Mouse (Mus musculus) kidney, adult 11 months (tissue): Measurements from ENCODE around the gene Skp2.

Experiments used
- DNase-seq: peaks from one replicate; pipeline ENCODE4 v3.0.0; 2022

Skp2 gene

GRCm38 (mm10) chr15:9111648-9112047, 43.6 kb downstream of the Skp2 start:
- no peak for DNase-seq

DNA sequence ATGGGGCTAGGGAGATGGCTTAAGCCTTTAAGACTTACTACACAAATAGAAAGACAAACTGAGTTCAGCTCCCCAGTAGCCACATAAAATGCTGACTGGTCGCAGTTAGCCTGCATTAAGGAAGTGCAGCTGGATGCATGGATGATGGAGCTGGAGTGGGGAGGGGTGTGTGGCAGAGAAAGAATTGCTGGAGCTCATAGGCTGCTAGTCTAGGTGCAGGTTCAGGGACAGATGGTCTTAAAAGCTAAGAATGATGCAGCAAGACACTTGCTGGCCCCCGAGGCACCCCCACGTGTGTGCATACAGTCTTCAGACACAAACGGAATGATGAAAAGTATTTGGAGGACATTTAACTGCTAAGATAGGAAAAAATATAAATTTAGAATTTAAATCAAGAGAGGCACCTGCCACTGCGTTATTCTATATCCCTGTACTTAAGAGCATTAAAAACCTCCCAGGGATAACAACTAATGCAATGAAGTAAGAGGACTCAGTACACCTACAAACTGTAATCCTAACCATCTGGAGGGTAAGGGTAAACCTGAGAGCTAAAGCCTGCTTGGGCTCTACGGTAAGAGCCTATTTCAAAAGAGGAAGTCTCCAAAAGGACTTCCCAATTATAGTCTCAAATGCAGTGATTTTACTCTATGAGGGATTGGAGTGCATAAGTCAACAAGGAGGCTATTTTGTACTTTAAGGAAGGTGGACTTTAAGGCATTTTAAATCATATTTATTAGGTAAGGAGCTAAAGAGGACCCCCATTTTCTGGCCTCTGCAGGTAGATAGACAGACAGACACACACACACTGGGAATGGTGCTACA, 44.5 kb downstream of the Skp2 start:
- DNase-seq: no peak

DNA sequence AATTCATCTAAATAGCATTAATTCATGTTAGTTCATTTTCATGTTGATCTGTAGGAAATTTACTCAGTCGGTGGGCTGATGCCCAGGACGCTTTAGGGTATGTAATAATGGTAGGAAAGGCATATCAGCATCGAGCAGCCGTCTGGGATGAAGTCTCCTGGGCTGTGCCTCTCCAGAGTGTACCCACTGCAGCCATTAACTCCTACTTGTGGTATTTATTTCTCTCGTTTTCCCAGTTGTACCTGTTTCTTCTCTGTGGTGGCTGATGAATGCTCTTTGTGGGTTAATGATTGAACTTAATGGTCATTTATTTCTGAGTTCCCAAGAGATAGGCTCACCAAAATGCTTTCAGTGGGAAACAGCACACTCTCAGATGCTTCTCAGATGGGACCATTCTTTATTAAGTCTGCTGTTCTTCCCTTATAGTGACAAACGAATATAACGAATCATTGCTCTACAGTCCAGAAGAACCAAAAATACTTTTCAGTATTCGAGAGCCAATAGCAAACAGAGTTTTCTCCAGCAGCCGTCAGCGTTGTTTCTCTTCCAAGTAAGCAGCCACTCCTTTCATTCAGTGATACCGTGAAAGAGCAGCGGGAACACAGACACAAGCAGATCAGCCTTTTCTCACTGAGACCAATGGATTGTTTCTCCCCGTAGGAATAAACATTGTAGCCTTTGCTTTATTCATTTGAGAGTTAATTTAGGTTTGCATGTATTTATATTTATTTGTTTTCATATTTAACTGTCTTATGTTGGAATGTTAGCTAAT, 48.7 kb downstream of the Skp2 start:
- DNase-seq: no peak

DNA sequence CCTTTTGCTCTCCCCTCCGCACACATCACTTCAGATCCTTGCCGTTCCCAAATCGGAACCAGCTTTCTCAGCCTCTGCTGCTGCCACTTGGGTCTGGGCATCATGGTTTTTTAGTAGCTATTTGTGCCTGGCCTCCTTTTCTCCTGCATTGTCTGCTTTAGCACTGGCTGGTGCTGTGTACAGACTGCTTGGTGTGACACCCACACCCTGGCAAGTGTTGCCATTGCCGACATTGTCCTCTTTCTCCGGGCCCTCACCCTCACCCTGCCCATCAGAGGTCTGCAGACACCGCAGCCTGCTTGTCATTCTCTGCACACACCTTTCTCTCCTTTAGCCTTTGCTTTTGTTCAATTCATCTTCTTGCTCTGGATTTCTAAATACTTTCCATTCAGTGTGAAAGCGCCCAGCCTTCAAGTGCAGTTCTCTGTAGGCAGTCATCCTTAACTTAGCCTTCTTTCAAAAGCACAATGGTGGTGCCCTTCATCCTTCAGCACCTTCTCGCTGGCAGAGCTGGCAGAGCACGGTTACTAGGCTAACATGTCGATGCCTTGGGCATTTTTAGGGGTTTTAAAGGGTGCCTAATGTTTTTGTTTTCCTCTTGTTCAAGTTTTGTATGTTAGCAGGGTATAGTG, 54.7 kb downstream of the Skp2 start:
- DNase-seq: no peak

DNA sequence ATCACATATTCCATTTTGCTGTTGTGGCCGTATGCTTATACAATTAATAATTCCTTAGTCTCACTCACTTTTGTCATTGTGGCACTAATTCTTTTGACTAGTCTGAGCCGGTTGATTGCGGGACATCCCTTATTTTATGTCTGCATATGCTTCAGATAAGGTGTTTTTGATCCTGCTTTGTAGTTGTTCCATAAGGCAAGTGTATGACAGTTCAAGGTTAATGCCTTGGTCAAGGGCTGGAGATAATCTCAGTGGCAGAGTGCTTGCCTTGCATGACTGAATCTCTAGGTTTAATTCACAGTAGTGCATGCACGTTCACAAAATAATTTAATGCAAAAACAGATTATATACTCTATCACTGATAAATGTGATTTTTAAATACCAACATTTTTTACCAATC, 58.4 kb downstream of the Skp2 start:
- no peak for DNase-seq

- no peak for DNase-seq
Observed at GRCm38 (mm10) chr15:9094366-9094750, 60.9 kb downstream of the Skp2 start.

GRCm38 (mm10) chr15:9093598-9094365, 61.4 kb downstream of the Skp2 start:
- no peak for DNase-seq

- no peak for DNase-seq
Observed at GRCm38 (mm10) chr15:9090662-9091061, 64.6 kb downstream of the Skp2 start.

DNA sequence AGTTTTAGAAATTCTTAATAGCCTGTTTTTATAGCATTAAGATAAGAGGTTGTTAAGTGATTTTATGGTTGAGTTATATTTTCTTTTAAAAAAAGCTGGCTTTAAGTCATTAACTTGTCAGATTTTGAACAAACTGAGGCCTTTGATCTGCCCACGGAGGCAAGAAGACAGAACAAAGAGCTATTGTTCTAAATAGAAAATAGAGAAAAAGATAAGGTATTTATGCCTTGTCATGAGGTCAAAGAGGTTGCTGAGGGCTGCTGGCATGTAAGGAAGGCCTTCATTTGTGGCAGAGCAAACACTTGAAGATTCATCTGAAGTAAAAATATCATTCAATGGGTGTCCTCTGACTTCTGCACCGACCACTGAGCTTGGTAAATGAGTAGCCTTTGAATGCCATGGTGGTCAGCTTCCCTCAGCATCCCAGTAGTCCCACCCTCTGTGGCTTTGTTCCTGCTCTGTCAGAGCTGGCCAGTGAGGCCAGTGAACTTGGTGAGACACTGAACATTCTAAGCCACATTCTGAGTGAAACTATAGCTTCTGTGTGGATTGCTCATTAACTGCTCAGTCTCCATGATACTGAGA, 66.0 kb downstream of the Skp2 start:
- no peak for DNase-seq

GRCm38 (mm10) chr15:9088683-9089072, 66.5 kb downstream of the Skp2 start:
- no peak for DNase-seq

- no peak for DNase-seq
Observed at GRCm38 (mm10) chr15:9087895-9088682, 67.1 kb downstream of the Skp2 start.

DNA sequence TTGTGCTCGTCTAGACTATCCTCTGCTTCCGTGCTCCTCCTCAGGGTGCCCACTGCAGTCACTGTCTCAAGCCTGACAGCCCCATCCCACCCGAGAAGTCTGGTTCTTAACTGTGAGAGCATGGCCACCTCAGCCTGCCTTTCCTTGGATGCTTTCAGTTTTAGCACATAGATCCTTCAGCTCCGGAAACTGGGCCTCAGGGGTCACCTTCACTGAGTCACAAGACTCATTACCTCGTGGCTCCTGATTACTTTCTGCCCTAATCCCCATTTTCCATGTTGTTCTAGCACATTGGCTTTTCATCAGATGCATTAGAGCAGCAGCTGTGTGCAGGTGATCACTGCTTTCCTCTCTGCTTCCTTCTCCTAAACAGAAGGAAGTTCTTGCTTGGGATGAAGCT, 67.8 kb downstream of the Skp2 start:
- no peak for DNase-seq

- no peak for DNase-seq
Observed at GRCm38 (mm10) chr15:9086813-9087212, 68.4 kb downstream of the Skp2 start.

GRCm38 (mm10) chr15:9082753-9083152, 72.5 kb downstream of the Skp2 start:
- DNase-seq: peak; percentile 55

DNA sequence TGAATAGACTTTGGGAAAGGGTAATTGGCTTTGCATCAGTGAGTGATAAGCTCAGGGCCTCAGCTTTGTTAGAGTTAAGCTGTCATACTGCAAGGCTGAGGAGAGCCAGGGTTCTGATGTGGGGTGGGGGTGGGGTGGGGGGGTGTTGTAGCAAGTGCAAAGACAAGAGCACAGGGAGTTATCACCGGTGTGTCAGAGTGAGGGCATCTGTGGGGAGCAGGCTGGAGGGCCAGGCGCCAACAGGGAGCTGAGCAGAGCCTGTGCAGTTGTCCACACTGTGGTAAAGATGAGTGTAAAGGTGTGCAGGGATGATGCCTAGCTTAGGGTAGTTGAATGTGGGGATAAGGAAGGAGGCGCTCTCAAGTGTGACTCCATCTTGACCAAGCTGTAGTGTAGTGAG, 73.9 kb downstream of the Skp2 start:
- DNase-seq: no peak

- no peak for DNase-seq
Observed at GRCm38 (mm10) chr15:9080206-9080605, 75.0 kb downstream of the Skp2 start.

DNA sequence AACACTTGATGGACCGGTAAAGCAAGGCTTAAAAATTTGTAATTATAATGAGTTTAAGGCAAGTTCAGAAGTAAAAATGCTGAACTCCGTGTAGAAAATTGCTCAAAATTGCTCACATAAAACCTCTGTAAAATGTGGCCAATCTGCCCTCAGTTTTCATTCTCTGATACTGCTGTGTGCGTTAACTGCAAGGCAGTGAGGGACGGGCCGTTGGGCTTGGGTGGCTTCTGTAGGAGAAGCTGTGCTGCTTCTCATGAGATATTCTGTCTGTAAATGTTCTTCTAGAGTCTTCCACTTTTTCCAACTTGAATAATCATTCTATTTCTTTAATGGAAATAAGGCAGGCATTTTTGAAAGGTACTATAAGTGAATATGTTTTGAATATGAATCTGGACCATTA, 75.6 kb downstream of the Skp2 start:
- DNase-seq: no peak

DNA sequence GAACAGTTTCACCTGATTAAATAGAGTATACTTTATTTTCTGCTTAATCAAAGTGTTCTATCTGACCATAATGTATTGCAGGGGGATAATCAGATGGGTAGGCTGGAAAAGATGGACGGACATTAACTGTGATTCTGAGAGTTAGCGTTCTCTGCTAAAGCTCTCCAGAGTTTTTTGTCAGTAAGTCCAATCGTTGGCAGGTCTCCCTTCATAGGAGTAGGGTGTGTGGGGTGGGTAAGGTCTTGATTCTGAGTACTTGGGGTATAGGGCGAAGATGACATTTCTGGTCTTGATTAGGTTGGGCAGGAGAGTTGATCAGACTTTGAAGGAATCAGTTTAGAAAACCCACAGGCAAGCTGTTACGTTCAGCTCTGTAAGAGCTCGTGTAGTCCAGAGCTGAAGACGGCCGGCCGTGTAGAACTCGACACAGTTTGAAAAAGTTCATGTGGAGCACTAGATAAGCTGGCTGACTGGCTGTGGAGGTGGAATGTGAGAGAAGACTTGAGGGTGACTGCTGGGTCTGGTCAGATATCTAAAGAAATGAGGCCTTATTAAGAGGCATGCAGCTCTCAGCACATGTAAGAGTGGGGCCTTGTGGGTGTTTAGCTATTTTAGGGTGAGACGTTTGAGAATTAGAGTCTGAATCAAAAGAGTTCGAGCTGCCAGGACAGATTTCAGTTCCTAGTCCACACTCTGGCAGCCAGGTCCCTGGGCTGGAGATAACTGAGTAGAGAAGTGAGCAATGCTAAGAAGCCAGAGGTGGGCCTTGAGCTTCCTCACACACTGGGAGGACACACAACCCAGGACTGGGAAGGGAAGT, 76.5 kb downstream of the Skp2 start:
- DNase-seq: no peak

DNA sequence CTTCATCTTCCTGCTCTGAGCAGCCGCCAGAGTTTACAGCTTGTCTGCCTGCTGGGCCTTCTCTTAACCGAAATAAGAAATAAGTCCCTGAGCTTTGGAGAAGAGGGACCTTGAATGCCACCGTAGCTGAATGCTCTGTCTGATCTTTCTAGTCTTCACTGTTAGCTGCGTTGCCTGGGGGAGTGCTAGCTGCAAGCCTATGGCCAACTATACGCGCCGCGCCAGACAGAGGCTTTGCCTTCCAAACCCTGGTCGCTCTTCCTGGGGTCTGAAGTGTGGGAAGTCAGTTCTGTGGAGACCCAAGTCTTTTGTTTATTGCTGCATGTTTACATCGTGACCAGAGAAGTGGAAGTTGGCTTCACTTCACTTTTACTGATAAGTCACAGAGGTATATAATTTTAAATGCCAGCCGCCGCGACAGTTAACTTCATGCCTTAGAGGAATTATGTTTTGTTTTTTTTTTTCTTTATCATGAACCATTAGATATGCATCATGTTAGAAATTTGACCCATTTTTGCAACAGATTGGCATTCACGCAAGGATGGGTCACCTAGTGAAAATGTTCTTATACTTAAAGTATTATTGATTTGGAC, 79.5 kb downstream of the Skp2 start:
- no peak for DNase-seq

- peak; percentile 48 for DNase-seq
Observed at GRCm38 (mm10) chr15:9074671-9075070, 80.6 kb downstream of the Skp2 start.

DNA sequence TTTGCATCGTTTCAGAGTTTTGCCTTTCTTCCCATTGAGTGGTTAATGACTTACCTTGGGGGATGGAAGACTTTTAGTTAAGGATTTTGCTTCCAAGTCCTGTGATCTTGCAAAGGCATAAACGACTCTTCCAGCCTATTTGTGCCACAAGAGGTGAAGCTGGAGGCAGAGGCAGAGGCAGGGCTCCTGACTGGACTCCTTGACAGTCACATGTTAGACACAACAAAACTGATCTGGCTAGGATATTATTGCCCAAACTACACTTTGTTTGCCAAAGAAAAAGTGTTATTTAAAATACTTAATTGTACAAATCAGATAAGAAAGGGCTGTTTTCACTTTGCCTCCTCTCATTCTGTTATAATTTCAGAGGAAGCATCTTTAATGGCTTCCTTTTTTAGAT, 81.1 kb downstream of the Skp2 start:
- DNase-seq: no peak
